Mouse (Mus musculus) kidney, embryonic 15.5 days (tissue): ENCODE measurements around the gene Pgpep1. TPM values are rescaled to one million over a fixed set of nuclear protein-coding genes. Genes with fewer than 3 reads are reported as not detected.

Experiments used
- ATAC-seq: fragments of 200-750 bp; cut with Nextera tagmentation; replicated peaks from 2 replicates; pipeline ENCODE4 v1.8.0; 2017; ENCODE audit warnings: moderate TSS enrichment; ENCODE audit not compliant: low FRiP score
- H3K27ac ChIP-seq: fragments of 300-500 bp; sonication (generic); 2 replicates; pipeline ENCODE4 v1.5.1; 2015; ENCODE audit warnings: mild to moderate bottlenecking, inconsistent platforms
- H3K27me3 ChIP-seq: fragments of 300-500 bp; sonication (generic); 2 replicates; pipeline ENCODE4 v1.6.1; 2015; ENCODE audit warnings: inconsistent platforms
- H3K36me3 ChIP-seq: fragments of 300-500 bp; sonication (generic); 2 replicates; pipeline ENCODE4 v1.6.1; 2015; ENCODE audit warnings: inconsistent platforms
- H3K4me1 ChIP-seq: fragments of 300-500 bp; sonication (generic); 2 replicates; pipeline ENCODE4 v1.6.1; 2015; ENCODE audit warnings: inconsistent platforms
- H3K4me2 ChIP-seq: fragments of 300-500 bp; sonication (generic); 2 replicates; pipeline ENCODE4 v1.6.1; 2015; ENCODE audit warnings: moderate library complexity, mild to moderate bottlenecking, inconsistent platforms
- H3K4me3 ChIP-seq: fragments of 300-500 bp; sonication (generic); replicated peaks from 2 replicates; pipeline ENCODE4 v1.5.1; 2015; ENCODE audit warnings: mild to moderate bottlenecking, inconsistent platforms
- H3K9ac ChIP-seq: fragments of 300-500 bp; sonication (generic); 2 replicates; pipeline ENCODE4 v1.6.1; 2015; ENCODE audit warnings: mild to moderate bottlenecking, inconsistent platforms
- H3K9me3 ChIP-seq: fragments of 300-500 bp; sonication (generic); replicated peaks from 2 replicates; pipeline ENCODE4 v1.6.1; 2016; ENCODE audit warnings: inconsistent platforms
- WGBS: fragments of 180-500 bp; shearing (Covaris S2); methylation state at CpG from one replicate; pipeline ENCODE4 v1.1.7; 2015; ENCODE audit warnings: mixed read lengths; 5-methylcytosine and 5-hydroxymethylcytosine counted together
- polyA plus RNA-seq: library from polyadenylated mRNA; unstranded; fragments of >200 nt; fragmentation: Nextera tagmentation; extraction: Ambion mirVana; gene quantifications from 2 replicates; pipeline ENCODE4 v1.2.1, GENCODE M21; 2015

The Pgpep1 gene
- polyA plus RNA-seq, 1 experiment from 2014 or later = 65.5 TPM

- peaks cover 18% of the 10 kb centered on the region for H3K36me3 ChIP-seq
- peak within 1 kb of the TSS; percentile 97 for H3K4me3 ChIP-seq
- peak; percentile 90 for ATAC-seq
- H3K27me3 ChIP-seq = no peaks in the 10 kb centered on the region
- peak within 1 kb of the TSS; percentile 100 for H3K9ac ChIP-seq
- peak within 1 kb of the TSS; percentile 100 for H3K27ac ChIP-seq
- peak within 1 kb of the TSS; percentile 72 for H3K4me2 ChIP-seq
- peaks cover 66% of the 10 kb centered on the region for H3K4me1 ChIP-seq
- WGBS = 1% methylated on average over 65 of the region's 69 CpGs
- H3K9me3 ChIP-seq = no peaks in the 10 kb centered on the region
These were observed 38.3 kb upstream of the Pgpep1 start, which contains the start of gene Jund for GRCm38 (mm10) chr8:70698310-70699109. Jund (plus strand) TSS chr8:70698949.

GRCm38 (mm10) chr8:70697366-70698250, 37.4 kb upstream of the Pgpep1 start:
- Histone ChIP-seq H3K4me1 (peaks cover 70% of the 10 kb centered on the region), H3K9ac (peak overlapping the region; percentile 54), H3K36me3 (peaks cover 11% of the 10 kb centered on the region), H3K27me3 (no peaks in the 10 kb centered on the region), H3K4me2 (peak overlapping the region; percentile 72), H3K4me3 (peak overlapping the region; percentile 97), H3K9me3 (no peaks in the 10 kb centered on the region), H3K27ac (peak overlapping the region; percentile 100)
- 62% methylated on average over 12 of the region's 12 CpGs for WGBS
- no peak for ATAC-seq

- ATAC-seq = no peak
- H3K27ac ChIP-seq = peak overlapping the region; percentile 100
- WGBS = 31% methylated on average over 4 of the region's 4 CpGs
- peaks cover 4% of the 10 kb centered on the region for H3K36me3 ChIP-seq
- H3K4me2 ChIP-seq = peak overlapping the region; percentile 72
- peak overlapping the region; percentile 26 for H3K4me3 ChIP-seq
- H3K9me3 ChIP-seq = no peaks in the 10 kb centered on the region
- peaks cover 70% of the 10 kb centered on the region for H3K4me1 ChIP-seq
- no peaks in the 10 kb centered on the region for H3K27me3 ChIP-seq
- peak overlapping the region; percentile 36 for H3K9ac ChIP-seq
These were observed 36.8 kb upstream of the Pgpep1 start for GRCm38 (mm10) chr8:70696946-70697345.

GRCm38 (mm10) chr8:70696019-70696885, 36.1 kb upstream of the Pgpep1 start:
- Histone ChIP-seq H3K4me2 (peak overlapping the region; percentile 72), H3K27me3 (no peaks in the 10 kb centered on the region), H3K9me3 (no peaks in the 10 kb centered on the region), H3K36me3 (peaks cover under 1% of the 10 kb centered on the region), H3K27ac (peak overlapping the region; percentile 100), H3K4me3 (peak overlapping the region; percentile 26), H3K9ac (peak overlapping the region; percentile 36), H3K4me1 (peaks cover 70% of the 10 kb centered on the region)
- peak; percentile 8; the same call in 1 of the 2 replicates for ATAC-seq
- WGBS = 3% methylated on average over 31 of the region's 31 CpGs

GRCm38 (mm10) chr8:70695318-70696018, 35.3 kb upstream of the Pgpep1 start:
- no peak overlapping the region for H3K4me3 ChIP-seq
- H3K27me3 ChIP-seq = no peaks in the 10 kb centered on the region
- H3K27ac ChIP-seq = peak overlapping the region; percentile 100
- 21% methylated on average over 32 of the region's 32 CpGs for WGBS
- peak overlapping the region; percentile 72 for H3K4me2 ChIP-seq
- peak overlapping the region; percentile 25 for H3K9ac ChIP-seq
- no peaks in the 10 kb centered on the region for H3K36me3 ChIP-seq
- no peaks in the 10 kb centered on the region for H3K9me3 ChIP-seq
- no peak for ATAC-seq
- H3K4me1 ChIP-seq = peaks cover 68% of the 10 kb centered on the region

- Histone ChIP-seq H3K9me3 (no peaks in the 10 kb centered on the region), H3K4me2 (no peak overlapping the region), H3K9ac (no peak overlapping the region), H3K36me3 (no peaks in the 10 kb centered on the region), H3K4me1 (peaks cover 80% of the 10 kb centered on the region), H3K4me3 (no peak overlapping the region), H3K27me3 (no peaks in the 10 kb centered on the region), H3K27ac (peak overlapping the region; percentile 60)
- 42% methylated on average over 5 of the region's 5 CpGs for WGBS
- ATAC-seq = no peak
These were observed 33.4 kb upstream of the Pgpep1 start for GRCm38 (mm10) chr8:70693636-70694035.

- no peaks in the 10 kb centered on the region for H3K27me3 ChIP-seq
- 3% methylated on average over 20 of the region's 20 CpGs for WGBS
- H3K36me3 ChIP-seq = no peaks in the 10 kb centered on the region
- peak overlapping the region; percentile 84 for H3K27ac ChIP-seq
- peak overlapping the region; percentile 60 for H3K4me2 ChIP-seq
- H3K9me3 ChIP-seq = no peaks in the 10 kb centered on the region
- peak; percentile 66 for ATAC-seq
- H3K4me3 ChIP-seq = peak overlapping the region; percentile 31
- peak overlapping the region; percentile 38 for H3K9ac ChIP-seq
- H3K4me1 ChIP-seq = peaks cover 68% of the 10 kb centered on the region
These were observed 31.6 kb upstream of the Pgpep1 start for GRCm38 (mm10) chr8:70691727-70692231.

GRCm38 (mm10) chr8:70691230-70691629, 31.0 kb upstream of the Pgpep1 start:
- no peak for ATAC-seq
- H3K4me1 ChIP-seq = peaks cover 62% of the 10 kb centered on the region
- H3K4me3 ChIP-seq = peak overlapping the region; percentile 31
- no peaks in the 10 kb centered on the region for H3K27me3 ChIP-seq
- WGBS = 51% methylated on average over 4 of the region's 4 CpGs
- H3K9me3 ChIP-seq = no peaks in the 10 kb centered on the region
- H3K27ac ChIP-seq = peak overlapping the region; percentile 84
- peak overlapping the region; percentile 60 for H3K4me2 ChIP-seq
- no peaks in the 10 kb centered on the region for H3K36me3 ChIP-seq
- peak overlapping the region; percentile 38 for H3K9ac ChIP-seq

GRCm38 (mm10) chr8:70689892-70690390, 29.8 kb upstream of the Pgpep1 start:
- Histone ChIP-seq H3K4me1 (peaks cover 49% of the 10 kb centered on the region), H3K27me3 (no peaks in the 10 kb centered on the region), H3K36me3 (no peaks in the 10 kb centered on the region), H3K4me2 (no peak overlapping the region), H3K27ac (0 out of 2 replicates have a peak overlapping the region, but pooled peaks have one; percentile 15), H3K9me3 (no peaks in the 10 kb centered on the region), H3K4me3 (no peak overlapping the region), H3K9ac (no peak overlapping the region)
- 71% methylated on average over 5 of the region's 5 CpGs for WGBS
- no peak for ATAC-seq

GRCm38 (mm10) chr8:70688136-70688535, 27.9 kb upstream of the Pgpep1 start:
- no peak for ATAC-seq
- H3K36me3 ChIP-seq = no peaks in the 10 kb centered on the region
- WGBS = 90% methylated on average over 3 of the region's 3 CpGs
- H3K27me3 ChIP-seq = no peaks in the 10 kb centered on the region
- no peak overlapping the region for H3K4me2 ChIP-seq
- no peak overlapping the region for H3K9ac ChIP-seq
- H3K4me3 ChIP-seq = no peak overlapping the region
- no peak overlapping the region for H3K27ac ChIP-seq
- no peaks in the 10 kb centered on the region for H3K9me3 ChIP-seq
- peaks cover 38% of the 10 kb centered on the region for H3K4me1 ChIP-seq
